Mouse (Mus musculus) embryonic fibroblast, embryonic 13.5 days (primary cell): ENCODE measurements around the gene Ufc1.

Experiments used
- CTCF ChIP-seq: IDR thresholded peaks from 2 replicates; pipeline ENCODE4 v1.5.1; 2011; ENCODE audit warnings: mild to moderate bottlenecking, control low read depth, low read length, moderate library complexity, borderline replicate concordance; ENCODE audit not compliant: insufficient read depth
- POLR2A ChIP-seq: IDR thresholded peaks from 2 replicates; pipeline ENCODE4 v1.6.1; 2011; ENCODE audit warnings: low read depth, mild to moderate bottlenecking, control low read depth, low read length, moderate library complexity

DNA sequence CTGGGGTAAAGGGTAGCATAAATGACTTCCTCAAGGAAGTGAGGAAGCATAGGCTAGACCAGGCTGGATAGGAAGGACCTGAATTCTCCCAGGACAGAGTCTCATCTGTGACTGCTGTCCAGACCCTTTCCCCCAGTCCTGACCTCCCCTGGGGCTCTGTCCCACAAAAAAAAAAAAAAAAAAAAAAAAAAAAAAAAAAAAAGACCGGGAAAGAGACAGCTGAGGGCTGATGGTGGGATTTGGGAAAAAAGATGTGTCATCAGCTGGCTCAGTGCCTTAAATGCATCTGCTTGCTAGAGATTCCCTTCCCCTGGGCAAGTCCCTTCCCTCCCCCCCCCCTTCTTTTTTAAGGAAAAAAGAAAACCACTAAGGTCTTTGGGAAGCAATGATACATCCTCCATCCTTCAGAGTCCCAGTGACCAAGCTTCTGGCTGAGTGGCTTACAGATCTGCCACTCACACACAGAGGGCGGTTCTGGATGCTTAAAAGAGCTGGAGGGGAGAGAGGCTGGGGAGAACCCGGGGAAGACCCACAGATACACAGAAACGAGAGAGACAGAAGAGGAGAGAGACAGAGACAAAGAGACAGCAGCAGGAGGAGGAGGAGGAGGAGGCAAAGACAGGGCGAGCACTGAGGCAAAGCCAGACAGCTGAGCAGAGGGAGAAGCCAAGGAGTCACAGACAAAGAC is 44.8 kb downstream of the Ufc1 start, which contains the start of gene Adamts4:
- peak; percentile 98 for TF ChIP-seq POLR2A
- TF ChIP-seq CTCF = no peak
